Mouse (Mus musculus) CH12.LX (cell line): Measurements from ENCODE around the gene Rsph14. TPM values are rescaled to one million over a fixed set of nuclear protein-coding genes. Genes with fewer than 3 reads are reported as not detected.

ENCODE experiments used
- DNase-seq: peaks from one replicate; pipeline ENCODE4 v3.0.0-alpha.2; 2013; ENCODE audit errors: extremely low read depth
- H3K27ac ChIP-seq: 2 replicates; pipeline ENCODE4 v1.5.1; 2012; ENCODE audit warnings: low read depth, mild to moderate bottlenecking, control low read depth, moderate library complexity; ENCODE audit not compliant: insufficient read depth
- H3K27me3 ChIP-seq: replicated peaks from 2 replicates; pipeline ENCODE3; 2012; ENCODE audit warnings: inconsistent platforms
- H3K36me3 ChIP-seq, 2 experiments: replicated peaks in 1 of 2; 2 replicates each; pipeline versions ENCODE3 to v1.6.1; 2012; ENCODE audit warnings: inconsistent platforms in 1 of 2, low read length in 1 of 2, mild to moderate bottlenecking in 1 of 2, mixed read lengths in 1 of 2, moderate library complexity in 1 of 2; ENCODE audit not compliant: control insufficient read depth in 1 of 2, insufficient read depth in 1 of 2
- H3K4me1 ChIP-seq, 2 experiments: 2 replicates each; pipeline ENCODE4 v1.6.1; 2012; ENCODE audit warnings: inconsistent platforms in 1 of 2, moderate library complexity in 1 of 2; ENCODE audit not compliant: insufficient read depth in 2 of 2, control insufficient read depth in 1 of 2
- H3K4me2 ChIP-seq: 2 replicates; pipeline ENCODE4 v1.6.1; 2012; ENCODE audit warnings: low read depth, mild to moderate bottlenecking, control low read depth; ENCODE audit not compliant: poor library complexity, insufficient read depth, severe bottlenecking
- H3K4me3 ChIP-seq, 3 experiments: fragments of 150-350 bp in 1 of 3; sonication (generic) in 1 of 3; replicated peaks in 1 of 3; 2 replicates each; pipeline versions ENCODE3 to v1.5.1; 2011 to 2012; ENCODE audit warnings: low read depth in 2 of 3, low read length in 2 of 3, mild to moderate bottlenecking in 2 of 3, moderate library complexity in 2 of 3, control low read depth in 1 of 3, improper control_type of control experiment in 1 of 3, inconsistent platforms in 1 of 3, mixed read lengths in 1 of 3; ENCODE audit not compliant: poor library complexity in 1 of 3
- H3K79me2 ChIP-seq: replicated peaks from 2 replicates; pipeline ENCODE4 v1.6.1; 2012; ENCODE audit warnings: mild to moderate bottlenecking, moderate library complexity; ENCODE audit not compliant: control insufficient read depth, poor library complexity, insufficient read depth, severe bottlenecking; ENCODE audit errors: extremely low read depth
- H3K9ac ChIP-seq: 2 replicates; pipeline ENCODE4 v1.6.1; 2012; ENCODE audit warnings: low read depth, mild to moderate bottlenecking, control low read depth, moderate library complexity; ENCODE audit not compliant: insufficient read depth
- H3K9me3 ChIP-seq: replicated peaks from 2 replicates; pipeline ENCODE3; 2012; ENCODE audit warnings: low read length, inconsistent platforms, mixed read lengths
- BHLHE40 ChIP-seq: IDR thresholded peaks from 2 replicates; pipeline ENCODE4 v1.6.1; 2011; ENCODE audit warnings: mild to moderate bottlenecking, low read depth, low read length, improper control_type of control experiment
- EP300 ChIP-seq: IDR thresholded peaks from 2 replicates; pipeline ENCODE4 v1.6.1; 2011; ENCODE audit warnings: low read length, improper control_type of control experiment
- GABPA ChIP-seq: IDR thresholded peaks from 2 replicates; pipeline ENCODE4 v1.6.1; 2012; ENCODE audit warnings: low read depth, low read length, improper control_type of control experiment, inconsistent platforms; ENCODE audit not compliant: insufficient replicate concordance
- IRF4 ChIP-seq: IDR thresholded peaks from 2 replicates; pipeline ENCODE4 v1.6.1; 2014; ENCODE audit warnings: low read depth, mild to moderate bottlenecking, inconsistent platforms, low read length, improper control_type of control experiment
- JUN ChIP-seq: IDR thresholded peaks from 2 replicates; pipeline ENCODE4 v1.6.1; 2011; ENCODE audit warnings: low read depth, mild to moderate bottlenecking, low read length, improper control_type of control experiment, moderate library complexity; ENCODE audit not compliant: insufficient read depth
- KAT2A ChIP-seq: IDR thresholded peaks from 2 replicates; pipeline ENCODE4 v1.6.1; 2012; ENCODE audit warnings: low read length, improper control_type of control experiment, inconsistent platforms; ENCODE audit not compliant: insufficient replicate concordance
- MAFK ChIP-seq: IDR thresholded peaks from 2 replicates; pipeline ENCODE4 v1.6.1; 2011; ENCODE audit warnings: low read length, improper control_type of control experiment; ENCODE audit not compliant: insufficient replicate concordance
- MAX ChIP-seq: IDR thresholded peaks from 2 replicates; pipeline ENCODE4 v1.6.1; 2011; ENCODE audit warnings: low read length, improper control_type of control experiment
- MAZ ChIP-seq: IDR thresholded peaks from 2 replicates; pipeline ENCODE4 v1.6.1; 2012; ENCODE audit warnings: low read depth, mild to moderate bottlenecking, inconsistent platforms, low read length, improper control_type of control experiment, moderate library complexity
- MEF2A ChIP-seq: IDR thresholded peaks from 2 replicates; pipeline ENCODE4 v1.6.1; 2014; ENCODE audit warnings: low read depth, mild to moderate bottlenecking, inconsistent platforms, low read length, improper control_type of control experiment, borderline replicate concordance
- MXI1 ChIP-seq: IDR thresholded peaks from 2 replicates; pipeline ENCODE4 v1.6.1; 2011; ENCODE audit warnings: mild to moderate bottlenecking, low read depth, low read length, improper control_type of control experiment
- MYC ChIP-seq: IDR thresholded peaks from 2 replicates; pipeline ENCODE4 v1.6.1; 2011; ENCODE audit warnings: low read depth, mild to moderate bottlenecking, improper control_type of control experiment, low read length
- PAX5 ChIP-seq: IDR thresholded peaks from 2 replicates; pipeline ENCODE4 v1.6.1; 2012; ENCODE audit warnings: low read length, inconsistent platforms, mixed read lengths
- POLR2A ChIP-seq: IDR thresholded peaks from 2 replicates; pipeline ENCODE4 v1.6.1; 2011; ENCODE audit warnings: low read depth, mild to moderate bottlenecking, improper control_type of control experiment, low read length
- RAD21 ChIP-seq: IDR thresholded peaks from 2 replicates; pipeline ENCODE4 v1.6.1; 2011; ENCODE audit warnings: low read depth, mild to moderate bottlenecking, low read length, improper control_type of control experiment, moderate library complexity
- TBP ChIP-seq: conservative IDR thresholded peaks from 2 replicates; pipeline ENCODE4 v1.6.1; 2011; ENCODE audit warnings: low read depth, low read length, improper control_type of control experiment
- UBTF ChIP-seq: IDR thresholded peaks from 2 replicates; pipeline ENCODE4 v1.6.1; 2012; ENCODE audit warnings: low read depth, mild to moderate bottlenecking, inconsistent platforms, low read length, improper control_type of control experiment, moderate library complexity
- ZC3H11A ChIP-seq: IDR thresholded peaks from 2 replicates; pipeline ENCODE4 v1.6.1; 2012; ENCODE audit warnings: low read depth, mild to moderate bottlenecking, inconsistent platforms, low read length, improper control_type of control experiment
- dilution Hi-C: fragments of 300-500 bp; cut with MboI; formaldehyde crosslinking; loops from 2 replicates; pipeline ENCODE4 v1.14.3; 2020; ENCODE audit warnings: low sequenced_read_pairs; ENCODE audit not compliant: extremely low pct_unique_long_range_greater_than_20kb, extremely low pct_ligation_motif_present
- in situ Hi-C: fragments of 300-500 bp; cut with MboI; formaldehyde crosslinking; loops from 3 replicates; pipeline ENCODE4 v1.14.3; 2019; ENCODE audit warnings: low sequenced_read_pairs, low pct_ligation_motif_present, low pct_unique_long_range_greater_than_20kb, mixed read lengths
- polyA plus RNA-seq: library from polyadenylated mRNA; unstranded; fragments of >175 nt; gene quantifications from 2 replicates; pipeline ENCODE4 v1.2.1, GENCODE M21; 2012; ENCODE audit warnings: low read depth; ENCODE audit not compliant: insufficient read length
- total RNA-seq, 2 experiments: library from RNA; depleted of rRNA; stranded (reverse); fragments of 300-350 nt in 1 of 2; fragments of >200 nt in 1 of 2; gene quantifications; 2 replicates each; pipeline ENCODE4 v1.2.3; 2012 to 2014

Gene Rsph14
- total and polyA plus RNA-seq, 3 experiments = not detected

DNA sequence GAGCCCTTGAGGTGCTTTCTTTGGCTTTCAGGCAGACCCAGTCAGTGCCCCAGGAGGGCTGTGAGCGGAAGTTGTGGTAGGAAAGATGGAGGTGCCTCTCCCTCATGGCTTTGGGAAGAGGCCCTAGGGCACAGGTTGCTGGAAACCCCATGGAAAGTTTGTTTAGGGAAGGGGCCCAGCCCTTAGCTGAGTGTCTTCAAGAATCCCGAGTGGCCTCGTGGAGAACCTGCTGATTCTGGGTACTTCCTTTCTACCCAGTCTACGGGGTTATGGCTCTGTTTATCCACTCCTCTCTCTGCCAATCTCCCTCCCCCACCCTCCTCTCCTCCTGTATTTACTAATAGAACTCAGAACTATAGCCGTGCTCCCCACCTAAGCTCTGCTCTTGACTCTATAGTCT is 43.3 kb upstream of the Rsph14 start (continued):
- no peak for TF ChIP-seq POLR2A
- TF ChIP-seq, all 38 proteins: peak for 0

- Histone ChIP-seq H3K79me2 (peaks cover 25% of the 10 kb centered on the region), H3K4me2 (no peak overlapping the region), H3K27me3 (no peaks in the 10 kb centered on the region), H3K4me1 (peaks cover 9 to 68% of the 10 kb centered on the region in 2 experiments), H3K9ac (no peak overlapping the region), H3K4me3 (no peak overlapping the region), H3K36me3 (peaks cover 10 to 67% of the 10 kb centered on the region in 2 experiments), H3K27ac (no peak overlapping the region), H3K9me3 (no peaks in the 10 kb centered on the region)
- dilution Hi-C loops (no loop called here), in situ Hi-C loops (no loop called here)
- TF ChIP-seq JUN (peak; percentile 6; the same call in 1 of the 2 replicates), POLR2A (no peak), MAFK (no peak), BHLHE40 (0 out of 2 replicates have a peak, but pooled peaks have one; percentile 23), MYC (no peak), MXI1 (no peak), IRF4 (peak; percentile 31; the same call in 1 of the 2 replicates), GABPA (no peak), EP300 (peak; percentile 40), UBTF (no peak), MAX (no peak), TBP (no peak), MEF2A (no peak), KAT2A (no peak), RAD21 (no peak), MAZ (no peak), PAX5 (no peak)
- DNase-seq = no peak
These were observed 38.0 kb upstream of the Rsph14 start for GRCm38 (mm10) chr10:75070281-75070976.

DNA sequence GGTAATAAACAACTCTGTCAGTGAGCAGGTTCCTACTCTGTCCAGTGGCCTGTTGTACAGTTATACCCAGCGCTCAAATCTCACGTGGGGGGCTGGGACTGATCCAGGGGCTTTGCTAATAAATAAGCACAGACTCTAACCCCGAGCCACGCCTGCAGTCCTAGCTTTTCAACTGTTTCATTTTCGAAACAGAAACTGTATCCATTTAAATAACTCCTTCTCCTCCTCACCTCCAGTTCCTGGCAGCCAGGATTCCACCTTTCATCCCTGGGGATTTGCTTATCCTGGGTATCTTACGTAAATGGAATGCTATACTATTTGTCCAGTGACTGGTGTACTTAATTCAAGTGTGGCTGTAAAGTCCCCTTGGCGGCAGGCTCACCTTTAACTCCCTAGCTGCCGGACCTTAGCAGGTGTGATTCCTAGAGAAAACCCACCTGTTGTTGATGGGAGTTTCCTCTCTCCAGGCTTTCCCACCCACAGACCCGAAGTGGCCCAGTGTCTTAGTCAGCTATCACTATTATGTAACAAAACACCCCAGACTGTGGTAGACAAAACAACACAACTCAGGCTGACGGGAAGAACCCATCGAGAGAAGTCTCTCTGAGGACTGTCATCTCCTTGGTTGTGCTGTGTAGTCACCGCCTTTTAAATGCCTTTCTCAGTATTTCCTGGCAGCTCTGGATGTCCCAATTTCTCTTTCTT is 36.4 kb upstream of the Rsph14 start:
- in situ Hi-C loops (no loop called here), dilution Hi-C loops (no loop called here)
- peaks cover 38% of the 10 kb centered on the region for H3K79me2 ChIP-seq
- H3K36me3 ChIP-seq = peaks cover 6 to 67% of the 10 kb centered on the region in 2 experiments
- H3K9ac ChIP-seq = no peak overlapping the region
- H3K4me3 ChIP-seq = no peak overlapping the region
- no peak for DNase-seq
- peaks cover 11 to 72% of the 10 kb centered on the region in 2 experiments for H3K4me1 ChIP-seq
- H3K4me2 ChIP-seq = no peak overlapping the region
- no peak for TF ChIP-seq RAD21
- no peak for TF ChIP-seq JUN
- TF ChIP-seq ZC3H11A = no peak
- no peaks in the 10 kb centered on the region for H3K9me3 ChIP-seq
- no peak overlapping the region for H3K27ac ChIP-seq
- no peaks in the 10 kb centered on the region for H3K27me3 ChIP-seq
